Mouse (Mus musculus) gastrocnemius, postnatal 14 days (tissue): ENCODE data around the gene Olfr221. TPM values are rescaled to one million over a fixed set of nuclear protein-coding genes. Genes with fewer than 3 reads are reported as not detected.
A peak's percentile ranks its signal among the peaks of the same experiment; 100 is the strongest.
"Not testable (repeated sequence)": the region's sequence is repeated elsewhere in the genome, so short reads cannot be mapped to it uniquely, and the experiment has no call there.

Experiments used
- DNase-seq: peaks from one replicate; pipeline ENCODE4 v3.0.0; 2021; ENCODE audit warnings: mixed read lengths
- intact Hi-C: fragments of 180-260 bp; cut with DNase I; formaldehyde crosslinking; loops from one replicate; pipeline ENCODE4 v1.15.1; 2025; ENCODE audit warnings: low total_unique reads
- long read RNA-seq, 2 experiments: library from polyadenylated mRNA; stranded (forward); transcript quantifications; one replicate each; pipeline ENCODE4 v2.0.0; 2021
- total RNA-seq, 2 experiments: library from RNA; stranded (reverse); gene quantifications; 2 replicates each; pipeline ENCODE4 v1.2.3; 2021

The Olfr221 gene
- not detected for total RNA-seq
- long read RNA-seq, experiment 1: 0 reads
- long read RNA-seq, experiment 2: 0 reads

GRCm38 (mm10) chr14:52042359-52042758, at the start of gene Olfr221:
Gene Olfr221 (minus strand): TSS chr14:52042459.
- intact Hi-C loops: not testable (repeated sequence)

GRCm38 (mm10) chr14:52083083-52083482, 40.8 kb upstream of the Olfr221 start:
- intact Hi-C loops: no loop called here
- DNase-seq: no peak

More at GRCm38 (mm10) chr14:52042359-52042758, at the start of gene Olfr221:
- not testable (repeated sequence) for DNase-seq

GRCm38 (mm10) chr14:52071599-52072137, 29.4 kb upstream of the Olfr221 start:
- intact Hi-C loops: no loop called here
- DNase-seq: no peak

- no peak for DNase-seq
- intact Hi-C loops: no loop called here
Measured at GRCm38 (mm10) chr14:52066135-52066534, 23.9 kb upstream of the Olfr221 start.

- intact Hi-C loops: no loop called here
- no peak for DNase-seq
Measured at GRCm38 (mm10) chr14:52061798-52062197, 19.5 kb upstream of the Olfr221 start.

GRCm38 (mm10) chr14:52060800-52061199, 18.5 kb upstream of the Olfr221 start:
- intact Hi-C loops: no loop called here

GRCm38 (mm10) chr14:52059982-52060381, 17.7 kb upstream of the Olfr221 start:
- intact Hi-C loops: no loop called here
- DNase-seq: no peak

More at GRCm38 (mm10) chr14:52060800-52061199, 18.5 kb upstream of the Olfr221 start:
- no peak for DNase-seq

GRCm38 (mm10) chr14:52052720-52053119, 10.5 kb upstream of the Olfr221 start:
- intact Hi-C loops, DNase-seq: not testable (repeated sequence)

- intact Hi-C loops: no loop called here
- no peak for DNase-seq
Measured at GRCm38 (mm10) chr14:52045966-52046565, 3.8 kb upstream of the Olfr221 start.

GRCm38 (mm10) chr14:52044901-52045678, 2.8 kb upstream of the Olfr221 start:
- no peak for DNase-seq

GRCm38 (mm10) chr14:52043446-52043845, 1.2 kb upstream of the Olfr221 start:
- intact Hi-C loops: no loop called here
- no peak for DNase-seq

More at GRCm38 (mm10) chr14:52044901-52045678, 2.8 kb upstream of the Olfr221 start:
- intact Hi-C loops: no loop called here

GRCm38 (mm10) chr14:52039332-52039731, 2.9 kb downstream of the Olfr221 start:
- no peak for DNase-seq
- intact Hi-C loops: no loop called here

- no peak for DNase-seq
- intact Hi-C loops: no loop called here
Measured at GRCm38 (mm10) chr14:52035926-52036325, 6.3 kb downstream of the Olfr221 start.

GRCm38 (mm10) chr14:52026342-52026741, 15.9 kb downstream of the Olfr221 start:
- intact Hi-C loops: no loop called here

GRCm38 (mm10) chr14:52024133-52024532, 18.1 kb downstream of the Olfr221 start:
- intact Hi-C loops: no loop called here
- DNase-seq: no peak

More at GRCm38 (mm10) chr14:52026342-52026741, 15.9 kb downstream of the Olfr221 start:
- no peak for DNase-seq

- intact Hi-C loops: no loop called here
- DNase-seq: peak; percentile 87
Measured at GRCm38 (mm10) chr14:52022709-52023459, 19.4 kb downstream of the Olfr221 start.

GRCm38 (mm10) chr14:52022244-52022708, 20.0 kb downstream of the Olfr221 start:
- no peak for DNase-seq

GRCm38 (mm10) chr14:52021568-52022212, 20.6 kb downstream of the Olfr221 start:
- DNase-seq: no peak
- intact Hi-C loops: no loop called here

More at GRCm38 (mm10) chr14:52022244-52022708, 20.0 kb downstream of the Olfr221 start:
- intact Hi-C loops: no loop called here

- DNase-seq: no peak
- intact Hi-C loops: no loop called here
Measured at GRCm38 (mm10) chr14:52021138-52021529, 21.1 kb downstream of the Olfr221 start.
